Mouse (Mus musculus) forebrain, embryonic 16.5 days (tissue): ENCODE results near the gene Cabp7. TPM values are rescaled to one million over a fixed set of nuclear protein-coding genes. Genes with fewer than 3 reads are reported as not detected.

ENCODE experiments used
- ATAC-seq: fragments of 200-750 bp; cut with Nextera tagmentation; 2 replicates; pipeline ENCODE4 v1.8.0; 2017; ENCODE audit warnings: mild to moderate bottlenecking, moderate library complexity
- H3K27ac ChIP-seq: fragments of 300-500 bp; sonication (generic); 2 replicates; pipeline ENCODE4 v1.5.1; 2014; ENCODE audit warnings: low read length, control low read depth
- H3K27me3 ChIP-seq: fragments of 300-500 bp; sonication (generic); replicated peaks from 2 replicates; pipeline ENCODE4 v1.6.1; 2014; ENCODE audit warnings: low read length; ENCODE audit not compliant: control insufficient read depth, insufficient read depth
- H3K36me3 ChIP-seq: fragments of 300-500 bp; sonication (generic); 2 replicates; pipeline ENCODE4 v1.6.1; 2014; ENCODE audit not compliant: control insufficient read depth, insufficient read depth
- H3K4me1 ChIP-seq: fragments of 300-500 bp; sonication (generic); replicated peaks from 2 replicates; pipeline ENCODE4 v1.6.1; 2014; ENCODE audit warnings: low read length; ENCODE audit not compliant: control insufficient read depth, insufficient read depth
- H3K4me2 ChIP-seq: fragments of 300-500 bp; sonication (generic); 2 replicates; pipeline ENCODE4 v1.6.1; 2014; ENCODE audit warnings: mild to moderate bottlenecking, low read length, control low read depth
- H3K4me3 ChIP-seq: fragments of 300-500 bp; sonication (generic); replicated peaks from 2 replicates; pipeline ENCODE4 v1.5.1; 2014; ENCODE audit warnings: mild to moderate bottlenecking, low read length, control low read depth
- H3K9ac ChIP-seq: fragments of 300-500 bp; sonication (generic); replicated peaks from 2 replicates; pipeline ENCODE4 v1.6.1; 2014; ENCODE audit warnings: low read depth, low read length, control low read depth
- H3K9me3 ChIP-seq: fragments of 300-500 bp; sonication (generic); 2 replicates; pipeline ENCODE4 v1.6.1; 2016; ENCODE audit warnings: low read length; ENCODE audit not compliant: control insufficient read depth
- WGBS: fragments of 180-500 bp; shearing (Covaris S2); extraction: QIAGEN DNeasy Blood & Tissue Kit; methylation state at CpG from one replicate; pipeline ENCODE4 v1.1.7; 2014; 5-methylcytosine and 5-hydroxymethylcytosine counted together
- polyA plus RNA-seq: library from polyadenylated mRNA; unstranded; fragments of >200 nt; fragmentation: Nextera tagmentation; extraction: Ambion mirVana; gene quantifications from 2 replicates; pipeline ENCODE4 v1.2.1, GENCODE M21; 2015

Gene Cabp7
- polyA plus RNA-seq, 1 experiment from 2014 or later = 1.6 TPM

DNA sequence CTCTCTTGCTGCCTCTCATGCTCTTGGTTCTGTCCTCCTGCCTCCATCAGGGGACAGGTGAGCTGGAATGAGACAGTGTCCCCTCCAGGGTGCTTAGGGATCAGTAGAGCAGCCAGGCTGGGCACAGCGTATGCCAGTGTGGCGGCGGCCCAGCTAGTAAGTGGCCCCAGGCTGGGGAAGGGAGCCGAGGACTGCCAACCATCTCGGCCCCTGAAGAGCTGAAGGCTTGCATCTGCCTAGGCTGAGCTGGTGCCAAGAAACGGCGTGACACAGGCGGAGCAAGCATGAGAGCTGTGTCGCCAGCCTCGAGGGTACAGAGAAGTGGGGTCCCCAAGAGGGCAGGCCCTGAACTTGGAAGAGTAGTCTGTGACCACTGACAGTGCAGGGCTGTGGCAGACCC lies 8.9 kb downstream of the Cabp7 start:
- no peaks in the 10 kb centered on the region for H3K36me3 ChIP-seq
- H3K4me1 ChIP-seq = peaks cover 8% of the 10 kb centered on the region
- no peak overlapping the region for H3K4me3 ChIP-seq
- H3K27ac ChIP-seq = no peak overlapping the region
- 53% methylated on average over 10 of the region's 10 CpGs for WGBS
- H3K27me3 ChIP-seq = no peaks in the 10 kb centered on the region
- no peak overlapping the region for H3K9ac ChIP-seq
- no peaks in the 10 kb centered on the region for H3K9me3 ChIP-seq
- ATAC-seq = peak; percentile 57
- H3K4me2 ChIP-seq = no peak overlapping the region

DNA sequence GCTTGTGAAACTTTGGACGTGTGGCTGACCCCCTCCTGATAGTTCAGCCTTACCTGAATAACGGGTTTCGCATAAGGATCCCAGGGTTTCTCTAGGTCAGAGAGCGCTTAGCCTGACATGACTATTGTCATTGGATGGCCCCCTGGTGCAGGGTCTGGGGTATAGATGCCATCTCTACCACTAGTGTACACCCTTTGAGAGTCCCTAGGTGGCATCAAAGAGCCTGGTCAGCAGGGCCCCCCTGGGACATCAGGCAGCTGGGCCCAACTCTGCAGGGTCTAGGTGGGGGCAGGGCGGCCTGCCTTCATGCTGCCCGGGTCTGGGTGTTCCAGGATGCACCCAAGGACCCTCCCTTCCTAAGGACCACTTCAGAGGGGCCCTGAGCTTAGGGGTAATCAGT lies 10.2 kb downstream of the Cabp7 start:
- peaks cover 8% of the 10 kb centered on the region for H3K4me1 ChIP-seq
- no peak overlapping the region for H3K4me3 ChIP-seq
- H3K9ac ChIP-seq = no peak overlapping the region
- H3K9me3 ChIP-seq = no peaks in the 10 kb centered on the region
- no peaks in the 10 kb centered on the region for H3K27me3 ChIP-seq
- no peak overlapping the region for H3K27ac ChIP-seq
- no peaks in the 10 kb centered on the region for H3K36me3 ChIP-seq
- no peak overlapping the region for H3K4me2 ChIP-seq
- no peak for ATAC-seq
- whole genome bisulfite sequencing = 45% methylated on average over 6 of the region's 6 CpGs

DNA sequence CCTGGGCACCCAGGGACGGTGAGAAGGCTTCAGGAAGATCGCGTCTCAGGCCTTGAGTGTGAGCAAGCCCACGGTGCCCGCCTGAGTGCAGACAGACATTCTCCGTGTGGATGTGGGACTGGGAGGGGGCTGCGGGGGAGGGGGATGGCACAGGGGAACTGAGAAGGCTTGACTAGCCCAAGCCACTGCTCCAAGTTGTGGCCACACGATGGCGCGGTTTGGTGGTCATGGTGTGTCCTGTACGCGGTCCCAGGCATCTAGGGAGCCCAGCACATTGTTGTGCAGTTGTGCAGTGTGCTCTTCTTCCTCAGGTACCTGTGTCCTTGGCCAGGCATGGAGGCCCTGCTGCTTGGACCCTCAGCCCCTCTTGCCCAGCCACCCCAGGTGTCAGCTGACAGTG lies 12.4 kb downstream of the Cabp7 start:
- 33% methylated on average over 12 of the region's 12 CpGs for WGBS
- Histone ChIP-seq H3K27me3 (no peaks in the 10 kb centered on the region), H3K4me3 (no peak overlapping the region), H3K4me1 (peaks cover 8% of the 10 kb centered on the region), H3K4me2 (no peak overlapping the region), H3K36me3 (no peaks in the 10 kb centered on the region), H3K9ac (no peak overlapping the region), H3K9me3 (no peaks in the 10 kb centered on the region), H3K27ac (no peak overlapping the region)
- ATAC-seq = no peak

DNA sequence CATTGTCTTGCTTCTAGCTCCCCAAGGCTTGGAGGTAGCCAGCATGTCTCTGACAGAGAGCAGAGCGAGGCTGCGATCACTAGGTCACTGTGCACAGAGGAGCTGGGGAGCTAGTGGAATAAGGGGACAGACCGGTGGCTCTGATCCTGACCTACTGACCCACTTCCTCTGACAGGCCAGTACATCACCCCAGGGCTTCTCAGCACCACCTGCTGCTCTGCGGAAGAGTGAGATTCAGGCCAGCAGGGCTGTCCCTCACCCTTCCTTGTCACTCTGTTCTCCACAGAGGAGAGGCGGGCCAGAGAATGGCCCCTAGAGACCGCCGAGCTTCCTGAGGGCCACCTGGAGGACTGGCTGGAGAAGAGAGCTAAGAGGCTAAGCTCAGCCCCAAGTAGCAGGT lies 14.8 kb downstream of the Cabp7 start:
- no peaks in the 10 kb centered on the region for H3K27me3 ChIP-seq
- H3K9me3 ChIP-seq = no peaks in the 10 kb centered on the region
- H3K4me1 ChIP-seq = no peaks in the 10 kb centered on the region; the same call in 1 of the 2 replicates
- ATAC-seq = no peak
- H3K4me3 ChIP-seq = no peak overlapping the region
- no peak overlapping the region for H3K9ac ChIP-seq
- 76% methylated on average over 7 of the region's 7 CpGs for WGBS
- no peak overlapping the region for H3K27ac ChIP-seq
- no peak overlapping the region for H3K4me2 ChIP-seq
- no peaks in the 10 kb centered on the region for H3K36me3 ChIP-seq

DNA sequence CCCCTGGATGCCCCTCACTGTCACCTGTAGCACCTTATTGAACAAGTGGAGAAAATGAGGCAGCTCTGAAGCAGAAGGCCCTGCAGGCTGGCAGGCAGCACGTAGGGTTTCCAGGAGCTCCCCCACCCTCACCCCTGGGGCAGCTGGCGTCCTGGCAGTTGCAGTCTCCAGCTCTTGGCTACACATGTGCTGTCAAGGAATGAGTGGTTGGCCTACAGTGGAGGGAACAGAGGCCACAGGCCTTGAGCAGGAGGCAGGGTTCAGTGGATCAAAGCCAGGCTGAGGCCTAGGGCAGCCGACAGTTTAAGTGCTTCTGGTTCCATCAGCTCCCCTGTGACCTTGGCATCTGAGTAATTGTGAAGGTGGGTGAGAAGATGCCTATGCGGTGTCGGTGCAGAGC lies 15.7 kb downstream of the Cabp7 start:
- Histone ChIP-seq H3K36me3 (no peaks in the 10 kb centered on the region), H3K4me1 (no peaks in the 10 kb centered on the region; the same call in 1 of the 2 replicates), H3K27me3 (no peaks in the 10 kb centered on the region), H3K4me3 (no peak overlapping the region), H3K9ac (no peak overlapping the region), H3K27ac (no peak overlapping the region), H3K4me2 (no peak overlapping the region), H3K9me3 (no peaks in the 10 kb centered on the region)
- 74% methylated on average over 5 of the region's 5 CpGs for WGBS
- ATAC-seq = no peak

DNA sequence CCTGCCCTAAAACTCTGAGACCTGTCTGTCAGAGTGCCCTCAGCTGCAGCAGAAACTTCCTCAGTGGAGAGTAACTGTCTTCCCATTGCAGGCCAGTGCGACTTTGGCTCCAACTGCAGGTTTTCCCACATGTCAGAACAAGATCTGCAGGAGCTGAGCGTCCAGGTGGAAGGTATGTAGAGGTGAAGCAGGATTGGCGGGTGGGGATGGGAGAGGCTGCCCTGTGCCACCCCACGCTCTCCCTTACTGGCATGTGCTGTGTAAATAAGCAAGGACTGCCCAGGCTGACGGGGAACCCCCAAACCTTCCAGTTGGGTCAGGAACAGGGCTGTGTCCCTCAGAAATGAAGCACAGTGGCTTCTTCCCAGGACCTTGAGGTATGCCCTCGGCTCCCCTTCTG lies 16.5 kb downstream of the Cabp7 start:
- ATAC-seq = no peak
- no peak overlapping the region for H3K9ac ChIP-seq
- no peak overlapping the region for H3K27ac ChIP-seq
- H3K36me3 ChIP-seq = no peaks in the 10 kb centered on the region
- WGBS = 82% methylated on average over 6 of the region's 6 CpGs
- no peak overlapping the region for H3K4me3 ChIP-seq
- no peaks in the 10 kb centered on the region for H3K27me3 ChIP-seq
- H3K4me1 ChIP-seq = no peaks in the 10 kb centered on the region; the same call in 1 of the 2 replicates
- H3K4me2 ChIP-seq = no peak overlapping the region
- H3K9me3 ChIP-seq = no peaks in the 10 kb centered on the region

DNA sequence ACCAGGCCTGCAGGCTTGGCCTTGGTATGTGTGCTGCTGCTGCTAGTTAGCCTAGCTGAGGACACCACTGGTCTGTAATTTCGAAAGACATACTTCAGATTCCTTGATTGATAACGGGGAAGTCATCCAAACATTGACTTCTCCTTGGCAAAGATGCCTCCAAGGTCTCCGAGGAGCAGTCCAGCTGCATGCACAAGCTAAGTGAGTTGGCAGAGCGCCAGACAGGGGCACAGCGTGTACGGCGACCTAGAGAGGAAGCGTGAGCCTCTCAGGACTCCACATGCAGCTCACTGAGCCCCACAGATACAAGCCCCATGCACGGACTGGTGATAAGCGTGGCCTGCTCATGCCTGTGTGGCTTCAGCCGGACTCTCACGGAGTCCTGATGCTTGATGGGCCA lies 17.0 kb downstream of the Cabp7 start:
- H3K9ac ChIP-seq = no peak overlapping the region
- H3K4me3 ChIP-seq = no peak overlapping the region
- H3K4me2 ChIP-seq = no peak overlapping the region
- no peak for ATAC-seq
- no peaks in the 10 kb centered on the region for H3K27me3 ChIP-seq
- 47% methylated on average over 12 of the region's 12 CpGs for WGBS
- no peak overlapping the region for H3K27ac ChIP-seq
- H3K4me1 ChIP-seq = no peaks in the 10 kb centered on the region; the same call in 1 of the 2 replicates
- no peaks in the 10 kb centered on the region for H3K36me3 ChIP-seq
- H3K9me3 ChIP-seq = no peaks in the 10 kb centered on the region

DNA sequence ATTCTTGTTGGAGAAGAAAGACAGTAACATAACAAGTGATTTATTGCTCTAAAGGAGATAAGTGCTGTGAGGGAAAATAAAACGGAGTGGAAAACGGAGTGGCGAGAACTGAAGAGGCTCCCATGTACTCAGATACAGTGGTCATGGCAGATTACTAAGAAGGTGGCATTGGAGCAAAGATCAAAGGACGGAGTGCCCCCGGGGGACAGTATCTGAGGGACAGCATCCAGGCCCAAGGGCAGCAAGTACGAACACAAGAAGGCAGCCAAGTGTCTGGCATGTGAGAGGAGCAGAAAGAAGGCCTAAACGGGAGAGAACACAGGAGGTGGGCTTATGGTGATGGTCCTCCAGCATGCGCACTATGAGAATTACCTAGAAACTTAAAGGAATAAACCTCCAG lies 24.9 kb downstream of the Cabp7 start:
- WGBS = 80% methylated on average over 8 of the region's 8 CpGs
- no peak overlapping the region for H3K27ac ChIP-seq
- no peak overlapping the region for H3K4me2 ChIP-seq
- H3K4me1 ChIP-seq = peaks cover 12% of the 10 kb centered on the region; the same call in 1 of the 2 replicates
- no peaks in the 10 kb centered on the region for H3K27me3 ChIP-seq
- ATAC-seq = no peak
- no peak overlapping the region for H3K9ac ChIP-seq
- no peaks in the 10 kb centered on the region for H3K36me3 ChIP-seq
- no peak overlapping the region for H3K4me3 ChIP-seq
- H3K9me3 ChIP-seq = no peaks in the 10 kb centered on the region

DNA sequence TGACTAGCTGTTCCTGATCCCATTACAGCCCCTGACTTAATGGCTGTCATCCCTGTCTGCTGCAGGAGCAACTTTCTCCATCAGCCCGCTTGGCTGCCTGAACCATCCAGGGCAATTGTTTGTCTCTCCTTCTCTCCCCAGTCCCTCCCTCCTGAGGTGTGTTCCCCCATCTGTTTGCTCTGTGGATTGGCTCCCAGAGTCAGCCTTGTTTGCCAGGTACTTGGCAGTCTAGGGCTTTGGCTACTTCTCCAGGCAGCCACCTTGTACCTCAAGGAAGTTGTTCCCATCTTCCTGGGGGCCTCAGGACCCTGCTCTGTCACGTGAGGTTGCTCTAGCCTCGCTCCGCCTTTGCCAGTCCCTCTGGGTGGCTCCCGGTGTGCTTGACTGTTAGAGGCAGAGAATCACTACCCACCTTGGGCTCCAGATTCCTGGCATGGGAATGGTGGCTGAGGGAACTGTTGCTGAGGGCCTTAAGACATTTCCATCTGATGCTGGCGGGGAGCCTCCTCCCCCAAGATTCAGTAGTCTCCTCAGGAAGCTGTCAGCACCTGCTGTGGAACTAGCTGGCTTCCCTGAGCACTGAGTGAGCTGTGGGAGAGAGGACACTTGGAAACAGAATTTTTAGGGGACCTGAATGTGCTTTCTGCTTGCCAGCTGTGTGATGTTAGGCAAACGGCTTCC lies 25.5 kb downstream of the Cabp7 start:
- Histone ChIP-seq H3K36me3 (no peaks in the 10 kb centered on the region), H3K9ac (no peak overlapping the region), H3K4me1 (peaks cover 15% of the 10 kb centered on the region; the same call in 1 of the 2 replicates), H3K27ac (peak overlapping the region; percentile 41), H3K4me2 (no peak overlapping the region), H3K4me3 (no peak overlapping the region), H3K27me3 (no peaks in the 10 kb centered on the region), H3K9me3 (no peaks in the 10 kb centered on the region)
- 39% methylated on average over 7 of the region's 7 CpGs for WGBS
- peak; percentile 57 for ATAC-seq

DNA sequence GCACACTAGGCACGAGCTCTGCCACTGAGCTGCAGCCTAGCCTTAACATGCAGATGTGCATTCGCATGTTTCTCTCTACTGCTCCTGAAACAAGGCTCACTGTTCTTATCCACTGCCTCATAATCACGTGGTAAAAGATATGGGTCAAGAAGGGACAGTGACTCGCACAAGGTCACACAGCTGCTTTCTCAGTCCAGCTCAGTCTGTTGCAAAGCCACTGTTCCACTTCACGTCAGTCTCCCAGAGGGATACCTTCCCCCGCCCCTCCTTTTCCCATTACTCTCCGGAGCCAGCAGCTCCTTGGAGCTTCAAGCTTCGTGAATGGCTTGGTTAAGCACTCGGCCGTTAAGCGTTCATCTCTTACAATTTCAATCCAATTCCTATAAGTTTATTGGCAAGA lies 26.2 kb downstream of the Cabp7 start:
- Histone ChIP-seq H3K4me2 (no peak overlapping the region), H3K27me3 (no peaks in the 10 kb centered on the region), H3K9ac (no peak overlapping the region), H3K9me3 (no peaks in the 10 kb centered on the region), H3K4me3 (no peak overlapping the region), H3K27ac (no peak overlapping the region), H3K4me1 (peaks cover 15% of the 10 kb centered on the region; the same call in 1 of the 2 replicates), H3K36me3 (no peaks in the 10 kb centered on the region)
- 59% methylated on average over 11 of the region's 11 CpGs for WGBS
- ATAC-seq = peak; percentile 12; the same call in 1 of the 2 replicates
